Mouse (Mus musculus): ENCODE measurements around the gene Slfn8.
"Not testable (repeated sequence)": the region's sequence is repeated elsewhere in the genome, so short reads cannot be mapped to it uniquely, and the experiment has no call there.

Gene Slfn8

DNA sequence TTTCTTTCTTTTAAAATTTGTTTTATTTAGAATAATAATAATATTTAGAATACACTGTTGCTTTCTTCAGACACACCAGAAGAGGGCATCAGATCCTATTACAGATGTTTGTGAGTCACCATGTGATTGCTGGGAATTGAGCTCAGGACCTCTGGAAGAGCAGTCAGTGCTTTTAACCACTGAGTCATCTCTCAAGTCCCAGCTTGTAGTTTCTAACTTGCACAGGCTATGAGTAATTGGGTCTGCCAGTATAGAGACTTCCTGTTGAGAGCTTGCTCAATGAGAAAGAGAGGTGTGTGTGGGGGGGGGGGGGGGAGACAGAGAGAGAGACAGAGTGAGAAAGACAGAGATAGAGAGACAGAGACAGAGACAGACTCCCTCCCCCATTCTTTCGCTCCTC is 18.5 kb upstream of the Slfn8 start:
- no peak overlapping the region for H3K4me3 ChIP-seq (replicated peaks; ENCODE audit: low read length)
- H3K4me1 ChIP-seq (replicated peaks; ENCODE audit: low read depth, low read length): peaks cover 13% of the 10 kb centered on the region; the same call in 1 of the 2 replicates
- peaks cover 8% of the 10 kb centered on the region; the same call in 1 of the 2 replicates for H3K27me3 ChIP-seq (ENCODE audit: insufficient read depth, low read length)
- no peaks in the 10 kb centered on the region for H3K36me3 ChIP-seq (ENCODE audit: insufficient read depth, low read length)
- no peak for TF ChIP-seq CTCF (conservative IDR thresholded peaks at IDR 0.05; ENCODE audit: low read length)
- no peak for TF ChIP-seq NANOG (IDR thresholded peaks at IDR 0.05; ENCODE audit: borderline replicate concordance, low read length)
- no peak for TF ChIP-seq POU5F1 (IDR thresholded peaks at IDR 0.05; ENCODE audit: borderline replicate concordance, low read length)
- no peaks in the 10 kb centered on the region for H3K9me3 ChIP-seq (ENCODE audit: low read length)

DNA sequence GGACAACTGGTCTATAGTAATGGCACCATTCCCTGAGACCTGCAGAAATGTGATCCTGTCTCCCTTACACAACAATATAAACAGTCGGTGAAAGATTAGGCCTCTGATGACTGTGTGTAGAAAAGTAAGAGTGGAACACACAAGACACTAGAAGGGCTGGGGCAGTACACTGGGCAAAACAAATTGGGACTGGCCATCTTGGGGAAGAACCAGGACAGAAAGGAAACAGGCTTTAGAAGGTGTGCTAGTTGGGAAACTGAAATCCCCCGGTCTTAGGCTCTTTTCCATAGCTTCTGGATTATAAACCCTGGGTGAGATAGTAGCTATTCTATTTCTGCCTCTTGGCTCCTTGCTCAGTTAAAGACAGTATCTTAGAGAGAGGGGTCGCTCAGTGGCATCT is 18.1 kb upstream of the Slfn8 start:
- not testable (repeated sequence) for H3K4me3 ChIP-seq (replicated peaks; ENCODE audit: low read length); H3K36me3 ChIP-seq (ENCODE audit: insufficient read depth, low read length); H3K9me3 ChIP-seq (ENCODE audit: low read length); H3K27me3 ChIP-seq (ENCODE audit: insufficient read depth, low read length)
- H3K4me1 ChIP-seq (replicated peaks; ENCODE audit: low read depth, low read length): peaks cover 13% of the 10 kb centered on the region; the same call in 1 of the 2 replicates

DNA sequence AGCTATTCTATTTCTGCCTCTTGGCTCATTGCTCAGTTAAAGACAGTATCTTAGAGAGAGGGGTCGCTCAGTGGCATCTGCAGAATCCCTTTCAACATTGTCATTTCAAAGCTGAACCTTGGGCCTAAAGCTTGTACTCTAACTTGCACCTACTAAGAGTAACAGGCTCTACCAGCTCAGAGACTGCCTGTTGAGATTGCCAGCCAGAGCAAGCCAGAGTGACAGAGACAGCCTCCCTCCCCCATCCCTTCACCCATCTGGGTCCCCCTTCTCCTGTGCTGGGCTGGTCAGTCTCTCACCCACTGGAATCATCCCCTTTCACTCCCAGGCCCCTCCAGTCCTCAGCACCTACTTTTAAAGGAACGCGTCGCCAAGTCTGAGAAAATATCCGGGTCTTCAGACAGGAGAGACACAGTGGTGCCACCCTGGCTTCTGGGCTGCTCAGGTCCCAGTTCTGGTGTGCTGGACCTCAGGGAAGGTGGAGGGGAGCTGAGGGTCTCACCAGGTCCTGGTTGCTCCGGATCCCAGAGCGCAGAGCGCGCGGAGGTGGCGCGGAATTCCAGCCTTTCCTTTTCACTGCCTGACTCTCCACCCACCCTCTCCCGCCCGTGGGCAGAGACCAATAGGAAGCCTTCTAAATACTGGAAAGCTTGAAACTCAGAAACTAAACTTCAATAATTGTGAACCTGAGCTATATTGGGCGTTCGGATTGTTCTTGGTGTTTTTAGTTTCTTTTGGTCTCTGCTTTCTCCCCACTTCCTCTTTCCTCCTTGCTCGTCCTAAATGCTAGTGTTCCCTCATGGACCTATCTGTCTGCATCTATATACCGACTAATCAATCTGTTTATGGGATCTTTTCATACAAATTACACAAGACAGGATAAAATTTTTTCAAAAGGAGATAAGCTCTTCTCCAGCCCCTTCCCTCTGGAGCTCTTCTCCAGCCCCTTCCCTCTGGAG is 770 bp downstream of the Slfn8 start:
- peak overlapping the region; percentile 64 for H3K4me3 ChIP-seq (replicated peaks; ENCODE audit: low read length)
- not testable (repeated sequence) for H3K4me1 ChIP-seq (replicated peaks; ENCODE audit: low read depth, low read length); H3K9me3 ChIP-seq (ENCODE audit: low read length); H3K27me3 ChIP-seq (ENCODE audit: insufficient read depth, low read length); H3K36me3 ChIP-seq (ENCODE audit: insufficient read depth, low read length)

DNA sequence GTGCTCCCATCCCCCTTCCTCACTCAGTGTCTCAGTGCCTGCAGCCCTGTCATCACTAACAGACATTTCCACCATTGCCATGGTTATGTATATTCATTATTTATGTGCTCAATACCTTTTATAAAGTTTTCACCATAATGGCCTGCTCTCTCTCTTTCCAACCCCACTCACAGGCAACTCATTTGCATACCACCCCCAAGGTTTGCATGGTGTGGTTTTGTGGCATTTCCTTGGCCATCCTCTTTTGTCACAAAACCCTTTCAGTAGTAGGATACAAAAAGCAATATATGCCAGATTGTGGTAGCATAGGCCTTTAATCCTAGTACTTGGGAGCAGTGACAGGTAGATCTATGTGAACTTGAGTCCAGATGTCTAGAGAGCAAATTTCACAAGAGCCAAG is 4.5 kb downstream of the Slfn8 start:
- no peaks in the 10 kb centered on the region for H3K9me3 ChIP-seq (ENCODE audit: low read length)
- TF ChIP-seq POU5F1 (IDR thresholded peaks at IDR 0.05; ENCODE audit: borderline replicate concordance, low read length): no peak
- TF ChIP-seq CTCF (conservative IDR thresholded peaks at IDR 0.05; ENCODE audit: low read length): no peak
- no peak for TF ChIP-seq NANOG (IDR thresholded peaks at IDR 0.05; ENCODE audit: borderline replicate concordance, low read length)
- H3K36me3 ChIP-seq (ENCODE audit: insufficient read depth, low read length): 0 out of 2 replicates have a peak, but pooled peaks cover 3% of the 10 kb centered on the region
- H3K27me3 ChIP-seq (ENCODE audit: insufficient read depth, low read length): peaks cover 8% of the 10 kb centered on the region
- no peak overlapping the region for H3K4me3 ChIP-seq (replicated peaks; ENCODE audit: low read length)
- peaks cover 14% of the 10 kb centered on the region for H3K4me1 ChIP-seq (replicated peaks; ENCODE audit: low read depth, low read length)

DNA sequence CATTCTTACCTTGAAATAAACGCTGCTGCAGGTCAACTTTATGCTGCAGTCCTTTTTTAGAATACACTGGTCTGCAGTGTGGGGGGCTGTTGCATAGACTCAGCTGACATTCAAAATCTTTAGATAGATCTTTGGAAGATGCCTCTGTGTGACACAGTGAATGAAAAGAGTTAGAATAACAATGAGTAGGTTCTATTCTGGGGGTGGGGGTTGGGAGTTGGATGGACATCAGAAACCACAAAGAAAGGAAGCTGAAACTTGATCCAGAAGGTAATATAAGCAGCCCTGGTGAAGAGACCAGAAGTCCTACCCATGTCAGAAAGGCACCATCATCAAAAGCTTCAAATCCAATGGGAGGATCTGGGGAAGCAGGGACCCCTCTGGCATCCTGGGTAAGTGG is 7.3 kb downstream of the Slfn8 start:
- no peak for TF ChIP-seq CTCF (conservative IDR thresholded peaks at IDR 0.05; ENCODE audit: low read length)
- no peak for TF ChIP-seq POU5F1 (IDR thresholded peaks at IDR 0.05; ENCODE audit: borderline replicate concordance, low read length)
- TF ChIP-seq NANOG (IDR thresholded peaks at IDR 0.05; ENCODE audit: borderline replicate concordance, low read length): no peak
- H3K36me3 ChIP-seq (ENCODE audit: insufficient read depth, low read length): 0 out of 2 replicates have a peak, but pooled peaks cover 3% of the 10 kb centered on the region
- peaks cover 6% of the 10 kb centered on the region for H3K4me1 ChIP-seq (replicated peaks; ENCODE audit: low read depth, low read length)
- H3K27me3 ChIP-seq (ENCODE audit: insufficient read depth, low read length): no peaks in the 10 kb centered on the region
- H3K4me3 ChIP-seq (replicated peaks; ENCODE audit: low read length): no peak overlapping the region
- no peaks in the 10 kb centered on the region for H3K9me3 ChIP-seq (ENCODE audit: low read length)

DNA sequence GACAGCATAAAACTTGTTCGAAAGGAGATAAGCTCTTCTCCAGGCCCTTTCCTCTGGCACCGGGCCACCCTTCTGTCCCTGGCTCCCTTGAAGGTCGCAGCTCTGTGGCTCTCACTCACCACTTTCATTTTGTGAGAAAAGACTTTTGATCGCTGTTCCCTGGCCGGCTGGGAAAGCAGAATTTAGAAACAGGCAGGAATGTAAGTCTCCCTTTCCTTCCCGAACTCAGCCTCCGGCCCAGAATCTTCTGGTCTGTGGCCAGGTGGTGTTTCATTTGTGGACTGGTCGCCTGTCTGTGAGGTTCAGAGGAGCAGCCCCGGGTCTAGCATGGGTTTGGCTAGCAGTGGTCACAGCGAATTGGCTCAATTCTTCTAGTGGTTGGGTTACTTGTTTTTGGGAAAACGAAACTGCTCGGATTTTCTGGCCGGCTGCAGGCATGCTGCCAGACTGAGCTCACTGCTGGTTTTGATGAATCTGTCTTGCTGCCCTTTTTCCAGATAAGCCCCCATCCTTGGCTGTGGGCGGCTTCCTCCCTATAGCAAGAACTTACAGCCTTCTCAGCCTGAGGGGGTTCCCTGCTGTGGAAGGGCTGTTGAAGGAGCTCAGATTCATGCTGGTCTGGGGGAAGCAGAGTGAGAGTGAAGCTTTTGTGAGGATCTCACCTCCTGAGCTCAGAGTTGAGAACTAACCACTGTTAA is 29.0 kb downstream of the Slfn8 start, which contains the start of gene Slfn9:
Slfn9 (minus strand) TSS at position 362 of the 698 bp plus-strand sequence.
- H3K36me3 ChIP-seq (ENCODE audit: insufficient read depth, low read length): peaks cover 14% of the 10 kb centered on the region
- peaks cover 3% of the 10 kb centered on the region; the same call in 1 of the 2 replicates for H3K27me3 ChIP-seq (ENCODE audit: insufficient read depth, low read length)
- H3K4me1 ChIP-seq (replicated peaks; ENCODE audit: low read depth, low read length): peaks cover 50% of the 10 kb centered on the region
- no peak within 1 kb of the TSS for H3K4me3 ChIP-seq (replicated peaks; ENCODE audit: low read length)
- no peaks in the 10 kb centered on the region for H3K9me3 ChIP-seq (ENCODE audit: low read length)
- TF ChIP-seq CTCF (conservative IDR thresholded peaks at IDR 0.05; ENCODE audit: low read length) (no peak), NANOG (IDR thresholded peaks at IDR 0.05; ENCODE audit: borderline replicate concordance, low read length) (0 out of 2 replicates have a peak, but pooled peaks have one; percentile 20)

DNA sequence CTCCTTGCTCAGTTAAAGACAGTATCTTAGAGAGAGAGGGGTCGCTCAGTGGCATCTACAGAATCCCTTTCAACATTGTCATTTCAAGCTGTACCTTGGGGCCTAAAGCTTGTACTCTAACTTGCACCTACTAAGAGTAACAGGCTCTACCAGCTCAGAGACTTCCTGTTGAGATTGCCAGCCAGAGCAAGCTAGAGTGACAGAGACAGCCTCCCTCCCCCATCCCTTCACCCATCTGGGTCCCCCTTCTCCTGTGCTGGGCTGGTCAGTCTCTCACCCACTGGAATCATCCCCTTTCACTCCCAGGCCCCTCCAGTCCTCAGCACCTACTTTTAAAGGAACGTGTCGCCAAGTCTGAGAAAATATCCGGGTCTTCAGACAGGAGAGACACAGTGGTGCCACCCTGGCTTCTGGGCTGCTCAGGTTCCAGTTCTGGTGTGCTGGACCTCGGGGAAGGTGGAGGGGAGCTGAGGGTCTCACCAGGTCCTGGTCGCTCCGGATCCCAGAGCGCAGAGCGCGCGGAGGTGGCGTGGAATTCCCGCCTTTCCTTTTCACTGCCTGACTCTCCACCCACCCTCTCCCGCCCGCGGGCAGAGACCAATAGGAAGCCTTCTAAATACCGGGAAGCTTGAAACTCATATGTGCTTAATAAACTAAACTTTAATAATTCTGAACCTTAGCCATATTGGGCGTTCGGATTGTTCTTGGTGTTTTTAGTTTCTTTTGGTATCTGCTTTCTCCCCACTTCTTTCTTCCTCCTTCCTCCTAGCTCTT is 29.8 kb downstream of the Slfn8 start:
- Histone ChIP-seq H3K4me1 (replicated peaks; ENCODE audit: low read depth, low read length) (peaks cover 51% of the 10 kb centered on the region), H3K36me3 (ENCODE audit: insufficient read depth, low read length) (peaks cover 20% of the 10 kb centered on the region)
- not testable (repeated sequence) for H3K4me3 ChIP-seq (replicated peaks; ENCODE audit: low read length); H3K9me3 ChIP-seq (ENCODE audit: low read length); H3K27me3 ChIP-seq (ENCODE audit: insufficient read depth, low read length)

DNA sequence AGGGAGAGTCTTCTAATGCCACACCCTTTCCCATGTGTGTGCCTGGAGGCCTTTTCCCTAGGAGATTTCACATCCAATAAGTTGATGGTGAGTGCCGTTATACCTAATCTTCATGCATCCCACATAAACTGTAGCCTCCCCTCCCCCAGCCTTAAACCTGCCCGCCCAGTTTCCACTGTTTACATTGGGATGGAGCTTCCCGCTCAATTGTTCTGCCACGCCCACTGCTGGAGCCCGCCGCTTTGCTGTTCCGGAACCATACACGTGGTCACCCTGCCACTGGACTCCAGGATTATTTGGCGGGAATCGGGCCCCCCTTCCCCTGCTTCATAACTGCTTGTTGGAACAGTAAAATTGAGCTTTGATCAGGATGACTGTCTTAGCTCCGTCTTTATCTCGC is 31.3 kb downstream of the Slfn8 start:
- peaks cover 3% of the 10 kb centered on the region; the same call in 1 of the 2 replicates for H3K27me3 ChIP-seq (ENCODE audit: insufficient read depth, low read length)
- peaks cover 27% of the 10 kb centered on the region for H3K36me3 ChIP-seq (ENCODE audit: insufficient read depth, low read length)
- H3K4me3 ChIP-seq (replicated peaks; ENCODE audit: low read length): peak overlapping the region; percentile 39; the same call in 1 of the 2 replicates
- H3K4me1 ChIP-seq (replicated peaks; ENCODE audit: low read depth, low read length): peaks cover 48% of the 10 kb centered on the region
- no peaks in the 10 kb centered on the region for H3K9me3 ChIP-seq (ENCODE audit: low read length)
- TF ChIP-seq CTCF (conservative IDR thresholded peaks at IDR 0.05; ENCODE audit: low read length) (no peak), POU5F1 (IDR thresholded peaks at IDR 0.05; ENCODE audit: borderline replicate concordance, low read length) (no peak), NANOG (IDR thresholded peaks at IDR 0.05; ENCODE audit: borderline replicate concordance, low read length) (no peak)

All from E14TG2a.4 (cell line).